Mouse (Mus musculus): ENCODE data around the gene Acaa1b. TPM values are rescaled to one million over a fixed set of nuclear protein-coding genes. Genes with fewer than 3 reads are reported as not detected.
A peak's percentile ranks its signal among the peaks of the same experiment; 100 is the strongest.

The Acaa1b gene
- polyA plus RNA-seq, 1 experiment = 1.4 TPM

DNA sequence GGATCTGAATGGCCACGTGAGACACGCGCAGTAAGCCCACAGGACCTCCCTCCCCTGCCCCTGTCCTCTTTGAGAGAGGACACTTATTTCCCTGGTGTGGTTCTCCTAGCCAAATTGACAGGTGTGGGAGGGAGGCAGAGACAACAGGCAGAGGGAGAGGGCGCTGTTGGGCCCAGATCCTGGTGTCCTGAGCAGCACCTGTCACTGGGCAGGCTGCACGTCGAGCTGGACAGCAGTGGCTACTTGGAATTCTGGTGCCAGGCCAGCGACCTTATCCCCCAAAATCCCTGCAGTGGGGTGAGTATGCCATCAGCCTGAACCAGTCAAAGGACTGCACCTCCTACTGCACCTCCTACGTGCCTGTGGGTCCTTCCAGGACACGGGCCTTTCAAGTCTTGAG is 13.5 kb downstream of the Acaa1b start:
- TF ChIP-seq POLR2A (IDR thresholded peaks at IDR 0.05; ENCODE audit: borderline replicate concordance, extremely low read depth, insufficient read depth, insufficient read length, poor library complexity, severe bottlenecking) = no peak
- TF ChIP-seq CTCF (IDR thresholded peaks at IDR 0.05; ENCODE audit: borderline replicate concordance, extremely low read depth, insufficient read depth, insufficient read length) = no peak

GRCm38 (mm10) chr9:119142066-119142465 is 14.8 kb downstream of the Acaa1b start:
- DNase-seq (ENCODE audit: low read depth) = no peak
- TF ChIP-seq CTCF (IDR thresholded peaks at IDR 0.05; ENCODE audit: borderline replicate concordance, extremely low read depth, insufficient read depth, insufficient read length) (no peak), POLR2A (IDR thresholded peaks at IDR 0.05; ENCODE audit: borderline replicate concordance, extremely low read depth, insufficient read depth, insufficient read length, poor library complexity, severe bottlenecking) (no peak)

More for the DNA sequence above, 13.5 kb downstream of the Acaa1b start:
- no peak for DNase-seq (ENCODE audit: low read depth)

DNA sequence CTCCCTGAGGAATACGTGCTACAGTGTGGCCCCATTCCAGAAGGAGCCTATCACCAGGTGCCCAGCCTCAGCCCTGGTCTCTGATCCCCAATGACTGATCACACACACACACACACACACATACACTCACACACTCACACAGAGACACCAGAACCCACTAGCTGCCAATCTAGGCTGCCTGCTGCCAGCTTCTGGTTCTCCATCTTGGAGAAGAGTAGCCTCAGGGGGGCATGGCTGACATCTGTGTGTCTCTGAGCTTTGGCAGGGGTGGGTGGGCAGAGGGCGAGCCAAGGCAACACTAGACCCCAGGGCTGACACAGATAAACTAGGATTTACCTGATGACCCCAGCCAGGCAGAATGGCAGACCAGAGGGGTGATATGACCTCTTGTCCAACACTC is 18.1 kb downstream of the Acaa1b start:
- TF ChIP-seq CTCF (IDR thresholded peaks at IDR 0.05; ENCODE audit: borderline replicate concordance, extremely low read depth, insufficient read depth, insufficient read length) = no peak
- no peak for TF ChIP-seq POLR2A (IDR thresholded peaks at IDR 0.05; ENCODE audit: borderline replicate concordance, extremely low read depth, insufficient read depth, insufficient read length, poor library complexity, severe bottlenecking)
- DNase-seq (ENCODE audit: low read depth) = no peak

- no peak for DNase-seq (ENCODE audit: low read depth)
- TF ChIP-seq POLR2A (IDR thresholded peaks at IDR 0.05; ENCODE audit: borderline replicate concordance, extremely low read depth, insufficient read depth, insufficient read length, poor library complexity, severe bottlenecking) (no peak), CTCF (IDR thresholded peaks at IDR 0.05; ENCODE audit: borderline replicate concordance, extremely low read depth, insufficient read depth, insufficient read length) (no peak)
Observed at GRCm38 (mm10) chr9:119130692-119131091, 26.2 kb downstream of the Acaa1b start.

- TF ChIP-seq CTCF (IDR thresholded peaks at IDR 0.05; ENCODE audit: borderline replicate concordance, extremely low read depth, insufficient read depth, insufficient read length) = peak; percentile 40; the same call in 1 of the 2 replicates
- TF ChIP-seq POLR2A (IDR thresholded peaks at IDR 0.05; ENCODE audit: borderline replicate concordance, extremely low read depth, insufficient read depth, insufficient read length, poor library complexity, severe bottlenecking) = no peak
- DNase-seq (ENCODE audit: low read depth) = no peak
Observed at GRCm38 (mm10) chr9:119128436-119129181, 28.3 kb downstream of the Acaa1b start.

DNA sequence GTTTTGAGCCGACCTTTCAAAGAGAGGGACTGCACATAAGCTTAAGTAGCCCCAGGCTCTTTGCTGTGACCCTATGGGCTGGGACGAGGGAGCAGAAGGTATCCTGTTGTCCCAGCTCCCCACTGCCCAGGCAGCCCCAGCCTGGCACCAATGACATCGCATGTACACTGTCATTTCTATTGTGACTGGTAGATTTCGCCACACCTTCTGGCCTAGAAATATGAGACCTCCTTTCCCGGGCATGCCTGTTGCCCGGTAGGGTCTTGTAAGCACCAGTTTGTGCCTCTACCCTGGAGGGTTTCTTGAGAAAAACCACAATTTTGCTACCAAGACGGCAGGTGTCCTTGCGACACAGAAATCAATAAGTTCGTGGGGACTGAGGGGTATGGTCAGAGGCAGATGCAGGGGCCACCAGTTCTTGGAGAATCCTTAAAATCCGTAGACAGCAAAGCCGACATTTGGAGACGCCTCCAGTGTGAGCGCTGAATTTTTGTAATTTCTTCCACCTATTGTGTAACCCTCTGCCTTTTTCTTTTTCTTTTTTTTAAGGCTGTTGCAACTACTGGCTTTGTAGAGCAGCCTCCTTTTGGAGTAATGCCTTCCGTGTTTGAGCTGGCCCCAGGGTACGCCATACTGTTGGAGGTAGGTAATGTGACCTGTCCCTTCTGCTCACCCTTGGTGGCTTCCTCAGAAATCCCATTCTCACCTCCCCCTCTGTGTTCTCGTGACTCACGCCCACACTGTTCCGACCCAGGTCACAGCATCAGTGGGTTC is 34.1 kb downstream of the Acaa1b start:
- TF ChIP-seq POLR2A (IDR thresholded peaks at IDR 0.05; ENCODE audit: borderline replicate concordance, extremely low read depth, insufficient read depth, insufficient read length, poor library complexity, severe bottlenecking) = no peak
- no peak for DNase-seq (ENCODE audit: low read depth)

- TF ChIP-seq POLR2A (IDR thresholded peaks at IDR 0.05; ENCODE audit: borderline replicate concordance, extremely low read depth, insufficient read depth, insufficient read length, poor library complexity, severe bottlenecking) (no peak), CTCF (IDR thresholded peaks at IDR 0.05; ENCODE audit: borderline replicate concordance, extremely low read depth, insufficient read depth, insufficient read length) (no peak)
- no peak for DNase-seq (ENCODE audit: low read depth)
Observed at GRCm38 (mm10) chr9:119120168-119120560, 36.7 kb downstream of the Acaa1b start.

DNA sequence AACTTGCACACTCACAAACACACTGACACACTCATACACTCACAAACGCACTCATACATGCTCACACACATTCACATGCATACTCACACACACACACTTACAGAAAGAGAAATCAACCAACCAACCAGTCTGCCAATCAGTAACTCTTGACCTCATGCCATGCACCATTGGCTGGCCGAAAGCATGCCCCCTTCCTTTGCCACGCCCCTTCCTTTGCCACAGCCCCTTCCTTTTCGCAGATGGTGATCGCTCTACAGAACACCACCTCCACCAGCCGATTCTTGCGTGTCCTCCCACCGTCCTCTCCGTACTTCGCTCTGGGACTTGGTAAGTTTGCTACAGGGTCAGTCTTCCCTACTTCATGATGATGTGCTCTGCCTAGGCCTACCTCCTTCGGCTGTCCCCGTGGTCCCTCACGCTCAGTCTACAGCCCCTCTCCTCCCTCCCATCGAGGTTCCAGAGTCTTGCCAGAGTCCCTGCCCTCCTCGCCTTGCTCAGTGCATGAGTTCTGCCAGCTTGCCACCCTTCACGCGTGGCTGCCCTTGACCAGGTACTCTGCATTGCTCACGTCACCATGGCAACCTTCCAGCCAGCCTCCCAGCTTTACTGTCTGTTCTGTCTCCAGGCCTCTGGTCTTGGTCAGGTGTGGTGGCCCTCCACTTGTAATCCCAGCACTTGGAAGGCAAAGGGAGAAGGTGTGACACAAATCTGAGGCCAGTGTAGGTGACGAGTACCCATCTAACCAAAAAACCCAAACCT is 37.3 kb downstream of the Acaa1b start:
- DNase-seq (ENCODE audit: low read depth) = peak; percentile 11
- TF ChIP-seq CTCF (IDR thresholded peaks at IDR 0.05; ENCODE audit: borderline replicate concordance, extremely low read depth, insufficient read depth, insufficient read length) = no peak
- TF ChIP-seq POLR2A (IDR thresholded peaks at IDR 0.05; ENCODE audit: borderline replicate concordance, extremely low read depth, insufficient read depth, insufficient read length, poor library complexity, severe bottlenecking) = no peak

DNA sequence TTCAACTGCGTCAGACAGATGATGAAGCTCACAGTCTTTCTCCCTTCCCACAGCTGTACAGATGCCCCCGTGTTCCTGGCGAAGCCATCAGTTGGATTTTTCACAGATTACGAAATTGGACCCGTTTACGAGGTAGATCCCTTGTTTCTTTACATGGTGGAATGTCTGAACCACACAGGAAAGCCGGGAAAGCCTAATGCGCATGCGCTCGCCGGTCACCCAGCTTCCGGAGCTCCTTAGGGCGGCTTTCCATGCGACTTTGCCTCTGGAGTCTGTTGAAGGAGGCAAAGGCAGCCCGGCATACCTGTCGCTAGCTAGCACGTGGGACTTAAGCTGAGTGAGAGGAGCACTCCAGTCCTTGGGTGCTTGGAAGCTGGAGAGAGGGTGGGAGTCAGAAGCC is 42.0 kb downstream of the Acaa1b start:
- TF ChIP-seq CTCF (IDR thresholded peaks at IDR 0.05; ENCODE audit: borderline replicate concordance, extremely low read depth, insufficient read depth, insufficient read length) (no peak), POLR2A (IDR thresholded peaks at IDR 0.05; ENCODE audit: borderline replicate concordance, extremely low read depth, insufficient read depth, insufficient read length, poor library complexity, severe bottlenecking) (no peak)
- no peak for DNase-seq (ENCODE audit: low read depth)

DNA sequence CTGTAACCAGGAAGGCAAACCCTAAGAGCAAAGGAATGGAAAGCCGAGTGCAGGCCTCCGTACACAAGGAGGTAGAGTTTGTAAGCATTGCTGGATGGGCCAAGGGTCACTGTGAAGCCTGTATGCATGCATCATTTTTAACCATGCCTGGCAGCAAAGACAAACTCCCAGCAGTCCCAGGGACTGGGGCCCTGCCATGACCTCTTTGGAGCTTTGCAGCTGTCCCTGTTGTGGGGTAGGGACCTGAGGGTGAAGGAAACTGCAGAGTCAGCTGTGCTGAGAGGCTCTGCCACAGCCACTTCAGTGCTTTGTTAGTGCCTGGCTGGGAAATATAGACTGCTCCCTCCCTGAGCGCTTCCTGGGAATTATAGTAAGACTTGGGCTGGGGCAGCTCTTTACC is 46.3 kb downstream of the Acaa1b start:
- DNase-seq (ENCODE audit: low read depth) = peak; percentile 28
- TF ChIP-seq POLR2A (IDR thresholded peaks at IDR 0.05; ENCODE audit: borderline replicate concordance, extremely low read depth, insufficient read depth, insufficient read length, poor library complexity, severe bottlenecking) (no peak), CTCF (IDR thresholded peaks at IDR 0.05; ENCODE audit: borderline replicate concordance, extremely low read depth, insufficient read depth, insufficient read length) (no peak)

- no peak for DNase-seq (ENCODE audit: low read depth)
- TF ChIP-seq CTCF (IDR thresholded peaks at IDR 0.05; ENCODE audit: borderline replicate concordance, extremely low read depth, insufficient read depth, insufficient read length) = no peak
- no peak for TF ChIP-seq POLR2A (IDR thresholded peaks at IDR 0.05; ENCODE audit: borderline replicate concordance, extremely low read depth, insufficient read depth, insufficient read length, poor library complexity, severe bottlenecking)
Observed at GRCm38 (mm10) chr9:119109685-119110353, 47.1 kb downstream of the Acaa1b start.
